Mouse (Mus musculus) lung, embryonic 15.5 days (tissue): ENCODE measurements around the gene Fndc7. TPM values are rescaled to one million over a fixed set of nuclear protein-coding genes. Genes with fewer than 3 reads are reported as not detected.

ENCODE experiments used
- ATAC-seq: fragments of 200-750 bp; cut with Nextera tagmentation; 2 replicates; pipeline ENCODE4 v1.8.0; 2017; ENCODE audit warnings: moderate number of reproducible peaks, borderline replicate concordance; ENCODE audit not compliant: low FRiP score, low TSS enrichment; ENCODE audit errors: extremely low read depth
- H3K27ac ChIP-seq: fragments of 300-500 bp; sonication (generic); 2 replicates; pipeline ENCODE4 v1.5.1; 2015; ENCODE audit warnings: moderate library complexity, mild to moderate bottlenecking, inconsistent platforms
- H3K27me3 ChIP-seq: fragments of 300-500 bp; sonication (generic); 2 replicates; pipeline ENCODE4 v1.6.1; 2015; ENCODE audit warnings: inconsistent platforms
- H3K36me3 ChIP-seq: fragments of 300-500 bp; sonication (generic); 2 replicates; pipeline ENCODE4 v1.6.1; 2015; ENCODE audit warnings: inconsistent platforms
- H3K4me1 ChIP-seq: fragments of 300-500 bp; sonication (generic); 2 replicates; pipeline ENCODE4 v1.6.1; 2015; ENCODE audit warnings: inconsistent platforms
- H3K4me2 ChIP-seq: fragments of 300-500 bp; sonication (generic); 2 replicates; pipeline ENCODE4 v1.6.1; 2015; ENCODE audit warnings: inconsistent platforms, mild to moderate bottlenecking, moderate library complexity
- H3K4me3 ChIP-seq: fragments of 300-500 bp; sonication (generic); 2 replicates; pipeline ENCODE4 v1.5.1; 2015; ENCODE audit warnings: mild to moderate bottlenecking, inconsistent platforms
- H3K9ac ChIP-seq: fragments of 300-500 bp; sonication (generic); 2 replicates; pipeline ENCODE4 v1.6.1; 2015; ENCODE audit warnings: inconsistent platforms
- H3K9me3 ChIP-seq: fragments of 300-500 bp; sonication (generic); 2 replicates; pipeline ENCODE4 v1.6.1; 2016; ENCODE audit warnings: inconsistent platforms
- WGBS: fragments of 180-500 bp; shearing (Covaris S2); methylation state at CpG from one replicate; pipeline ENCODE4 v1.1.7; 2015; 5-methylcytosine and 5-hydroxymethylcytosine counted together
- polyA plus RNA-seq: library from polyadenylated mRNA; unstranded; fragments of >200 nt; fragmentation: Nextera tagmentation; extraction: Ambion mirVana; gene quantifications from 2 replicates; pipeline ENCODE4 v1.2.1, GENCODE M21; 2015

The Fndc7 gene
- polyA plus RNA-seq, 1 experiment from 2014 or later, result 0.42 TPM

DNA sequence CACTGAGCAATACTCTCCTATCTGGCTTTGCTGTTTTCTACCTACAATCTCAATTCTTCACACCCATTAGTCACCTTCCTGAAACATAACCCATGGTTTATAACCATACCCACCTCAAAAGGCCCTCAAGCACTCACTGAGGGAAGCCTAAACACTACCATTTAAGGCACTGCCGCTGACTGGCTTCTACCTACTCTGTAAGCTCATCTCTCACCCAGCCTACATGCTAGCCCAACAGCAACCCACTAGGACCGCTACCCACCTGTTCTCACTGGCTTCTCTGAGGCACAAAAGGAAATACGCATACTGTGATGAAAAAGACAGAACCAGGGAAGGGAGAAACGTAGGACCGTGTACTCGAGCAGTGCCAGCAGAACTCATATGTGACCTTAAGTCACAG lies 58.1 kb downstream of the Fndc7 start:
- H3K9ac ChIP-seq, result no peak overlapping the region
- peaks cover 5% of the 10 kb centered on the region; the same call in 1 of the 2 replicates for H3K4me1 ChIP-seq
- H3K27ac ChIP-seq, result no peak overlapping the region
- no peak overlapping the region for H3K4me3 ChIP-seq
- no peak for ATAC-seq
- 97% methylated on average over 6 of the region's 6 CpGs for WGBS
- H3K36me3 ChIP-seq, result peaks cover 4% of the 10 kb centered on the region
- H3K4me2 ChIP-seq, result no peak overlapping the region
- H3K9me3 ChIP-seq, result no peaks in the 10 kb centered on the region
- H3K27me3 ChIP-seq, result no peaks in the 10 kb centered on the region

- peaks cover 11% of the 10 kb centered on the region for H3K36me3 ChIP-seq
- no peaks in the 10 kb centered on the region for H3K27me3 ChIP-seq
- H3K27ac ChIP-seq, result peak overlapping the region; percentile 64
- ATAC-seq, result peak; percentile 79; the same call in 1 of the 2 replicates
- H3K4me1 ChIP-seq, result peaks cover 5% of the 10 kb centered on the region; the same call in 1 of the 2 replicates
- H3K9ac ChIP-seq, result no peak overlapping the region
- WGBS, result 66% methylated on average over 11 of the region's 11 CpGs
- no peak overlapping the region for H3K4me2 ChIP-seq
- H3K4me3 ChIP-seq, result no peak overlapping the region
- no peaks in the 10 kb centered on the region for H3K9me3 ChIP-seq
Measured at GRCm38 (mm10) chr3:108830493-108830892, 59.3 kb downstream of the Fndc7 start.

GRCm38 (mm10) chr3:108815631-108816030 lies 74.2 kb downstream of the Fndc7 start:
- H3K36me3 ChIP-seq, result peaks cover 34% of the 10 kb centered on the region
- no peak for ATAC-seq

GRCm38 (mm10) chr3:108810747-108811263 lies 79.0 kb downstream of the Fndc7 start:
- Histone ChIP-seq H3K36me3 (peaks cover 20% of the 10 kb centered on the region), H3K4me1 (no peaks in the 10 kb centered on the region), H3K27me3 (no peaks in the 10 kb centered on the region), H3K4me2 (no peak overlapping the region), H3K9ac (no peak overlapping the region), H3K9me3 (no peaks in the 10 kb centered on the region), H3K27ac (no peak overlapping the region), H3K4me3 (no peak overlapping the region)
- ATAC-seq, result peak; percentile 49; the same call in 1 of the 2 replicates
- 56% methylated on average over 4 of the region's 4 CpGs for WGBS

More at GRCm38 (mm10) chr3:108815631-108816030, 74.2 kb downstream of the Fndc7 start:
- 55% methylated on average over 4 of the region's 4 CpGs for WGBS
- Histone ChIP-seq H3K9me3 (no peaks in the 10 kb centered on the region), H3K4me3 (no peak overlapping the region), H3K4me2 (no peak overlapping the region), H3K4me1 (no peaks in the 10 kb centered on the region), H3K9ac (no peak overlapping the region), H3K27ac (no peak overlapping the region), H3K27me3 (no peaks in the 10 kb centered on the region)

GRCm38 (mm10) chr3:108805622-108806021 lies 84.2 kb downstream of the Fndc7 start:
- no peak overlapping the region for H3K27ac ChIP-seq
- no peak for ATAC-seq
- H3K36me3 ChIP-seq, result peaks cover 44% of the 10 kb centered on the region
- H3K4me3 ChIP-seq, result no peak overlapping the region
- no peaks in the 10 kb centered on the region for H3K27me3 ChIP-seq
- H3K9me3 ChIP-seq, result no peaks in the 10 kb centered on the region
- H3K4me2 ChIP-seq, result no peak overlapping the region
- no peaks in the 10 kb centered on the region for H3K4me1 ChIP-seq
- no peak overlapping the region for H3K9ac ChIP-seq
- WGBS, result 85% methylated on average over 5 of the region's 5 CpGs

Other genes with a start within 250 kb of the Fndc7 start
- 87.4 and 90.2 TPM in 2 replicates for gene Clcc1, start 236.1 kb downstream of the Fndc7 start, polyA plus RNA-seq
- 47.1 and 50.3 TPM in 2 replicates for gene Gpsm2, start 167.7 kb downstream of the Fndc7 start, polyA plus RNA-seq
- 0.09 TPM in 1 of 2 replicates, not detected in the other for gene Aknad1, start 150.3 kb downstream of the Fndc7 start, polyA plus RNA-seq
- 38.8 and 43.1 TPM in 2 replicates for gene Stxbp3, start 49.5 kb downstream of the Fndc7 start, polyA plus RNA-seq
- gene Prpf38b, start 21.7 kb upstream of the Fndc7 start, polyA plus RNA-seq, result 73.4 and 81.9 TPM in 2 replicates
- 0.32 and 0.42 TPM in 2 replicates for gene Henmt1, start 49.9 kb upstream of the Fndc7 start, polyA plus RNA-seq
- not detected in 2 replicates for gene Gm9857, start 50.4 kb upstream of the Fndc7 start, polyA plus RNA-seq
- 11.2 and 11.6 TPM in 2 replicates for gene Fam102b, start 137.6 kb upstream of the Fndc7 start, polyA plus RNA-seq
- gene Slc25a54, start 190.5 kb upstream of the Fndc7 start, polyA plus RNA-seq, result not detected in 2 replicates
- gene Slc25a24, start 233.1 kb upstream of the Fndc7 start, polyA plus RNA-seq, result 29.5 and 30.7 TPM in 2 replicates